ENCODE assay signal across 24 mouse cellular contexts in genomic region chr12:5434060-5434459, GRCm38 (mm10). TPM values are rescaled to one million over a fixed set of nuclear protein-coding genes. Genes with fewer than 3 reads are reported as not detected.
A peak's percentile ranks its signal among the peaks of the same experiment; 100 is the strongest.
DNase-seq lines count a peak whose midpoint lies in the region; ATAC-seq and TF ChIP-seq lines count a peak whose summit lies in the region.
"Had no signal": no experiment of that assay in that cellular context is flagged by ENCODE, and none has a peak within 500 bp of the region (broad histone marks: within the 10 kb centered on the region; RNA-seq: fewer than 3 reads in every experiment).

No protein-coding gene starts in this region.

- WGBS in cerebellum, adult 2 months = 56% methylated on average over 6 of the region's 6 CpGs
- WGBS in liver, embryonic 11.5 days = 65% methylated on average over 6 of the region's 6 CpGs

- no peak for TF ChIP-seq POLR2A in cerebellum, adult 2 months (IDR thresholded peaks at IDR 0.05; ENCODE audit: borderline replicate concordance, insufficient read depth, low read length)

- peak; percentile 54 to 61 for DNase-seq in cerebellum, postnatal 14 days
- DNase-seq in cerebellum, adult 2 months = no peak
- peak; percentile 16 to 21 for DNase-seq in kidney, postnatal 4 days
- DNase-seq in kidney, postnatal 14 days = no peak
- peak; percentile 38 for DNase-seq in retina, embryonic 14.5 days (ENCODE audit: low spot score)
- no peak for DNase-seq in retina, postnatal 1 day
- DNase-seq in lung, adult 18-20 months = no peak
- no peak for DNase-seq in liver, embryonic 11.5 days (ENCODE audit: low spot score)
- DNase-seq: adrenal gland, postnatal 14 days; cerebellum, adult 9-11 months; embryo, embryonic 11 days; gastrocnemius, adult 2 months; heart, postnatal 4 days; kidney, adult 2 months; kidney, postnatal 25 days; lung, adult 2 months; lung, postnatal 14 days; right cerebral cortex, postnatal 25 days; spleen, adult 18-20 months; thymus, postnatal 14 days had no signal

- no peaks in the 10 kb centered on the region for H3K27me3 ChIP-seq in cerebellum, adult 2 months (ENCODE audit: control insufficient read depth, insufficient read depth, low read length)
- H3K27me3 ChIP-seq in liver, embryonic 11.5 days (replicated peaks; ENCODE audit: control insufficient read depth, insufficient read depth, low read length) = no peaks in the 10 kb centered on the region
- H3K27me3 ChIP-seq: forebrain, embryonic 13.5 days; heart, embryonic 15.5 days; liver, embryonic 12.5 days had no signal

- TF ChIP-seq CTCF in cerebellum, adult 2 months (IDR thresholded peaks at IDR 0.05; ENCODE audit: borderline replicate concordance, insufficient read depth, low read depth, low read length) = no peak

- no peaks in the 10 kb centered on the region for H3K9me3 ChIP-seq in liver, embryonic 11.5 days (ENCODE audit: control insufficient read depth, low read length)
- H3K9me3 ChIP-seq: forebrain, embryonic 13.5 days; heart, embryonic 15.5 days; liver, embryonic 12.5 days had no signal

- peaks cover 3% of the 10 kb centered on the region for H3K4me1 ChIP-seq in cerebellum, adult 2 months (ENCODE audit: control insufficient read depth, insufficient read depth, low read length)
- no peaks in the 10 kb centered on the region for H3K4me1 ChIP-seq in liver, embryonic 11.5 days (replicated peaks; ENCODE audit: control insufficient read depth, insufficient read depth, low read length)
- H3K4me1 ChIP-seq: heart, embryonic 15.5 days; liver, embryonic 12.5 days had no signal

- H3K4me2 ChIP-seq in liver, embryonic 11.5 days = no peak overlapping the region
- H3K4me2 ChIP-seq: forebrain, embryonic 13.5 days; heart, embryonic 15.5 days; liver, embryonic 12.5 days; midbrain, embryonic 11.5 days had no signal

- H3K4me3 ChIP-seq in cerebellum, adult 2 months (replicated peaks; ENCODE audit: insufficient read depth, low read depth, low read length) = no peak overlapping the region
- H3K4me3 ChIP-seq in liver, embryonic 11.5 days (ENCODE audit: low read depth, low read length) = no peak overlapping the region
- H3K4me3 ChIP-seq: forebrain, embryonic 13.5 days; gastrocnemius, adult 2 months; heart, embryonic 15.5 days; liver, embryonic 12.5 days had no signal

- no peaks in the 10 kb centered on the region for H3K36me3 ChIP-seq in liver, embryonic 11.5 days (ENCODE audit: control insufficient read depth, insufficient read depth, low read length)
- H3K36me3 ChIP-seq: heart, embryonic 15.5 days; liver, embryonic 12.5 days had no signal

- ATAC-seq in liver, embryonic 11.5 days (replicated peaks; ENCODE audit: low FRiP score) = no peak
- ATAC-seq: forebrain, embryonic 13.5 days; liver, embryonic 12.5 days had no signal

- H3K27ac ChIP-seq in cerebellum, adult 2 months (ENCODE audit: insufficient read depth, low read length) = no peak overlapping the region
- H3K27ac ChIP-seq in liver, embryonic 11.5 days (ENCODE audit: low read depth, low read length) = no peak overlapping the region
- H3K27ac ChIP-seq: forebrain, embryonic 13.5 days; gastrocnemius, adult 2 months; heart, embryonic 15.5 days; liver, embryonic 12.5 days had no signal

- H3K9ac ChIP-seq in liver, embryonic 11.5 days (ENCODE audit: low read depth, low read length) = no peak overlapping the region
- H3K9ac ChIP-seq: forebrain, embryonic 13.5 days; heart, embryonic 15.5 days; liver, embryonic 12.5 days had no signal

RNA-seq across cellular contexts. Expression of gene Klhl29, which starts 58.6 kb away (rescaled TPM):
- 14.7 and 15.2 TPM in 2 replicates for polyA plus RNA-seq in cerebellum, adult 2 months (2012; rRNA removed)
- 0.66 and 0.87 TPM in 2 replicates for polyA plus RNA-seq in liver, embryonic 11.5 days (2014; fragmentation: Nextera tagmentation; extraction: Ambion mirVana)

Comparison
In these comparisons a context has a peak if more than half of its experiments do, and no peak if none do; other contexts are left out.
1. DNase-seq: peak in cerebellum, postnatal 14 days (2 of 2), kidney, postnatal 4 days (2 of 2) and retina, embryonic 14.5 days (single experiment); none in cerebellum, adult 2 months (0 of 2), kidney, postnatal 14 days (single experiment), retina, postnatal 1 day (single experiment), lung, adult 18-20 months (0 of 2) and liver, embryonic 11.5 days (single experiment).